Mouse (Mus musculus) kidney, postnatal 0 days (tissue): Measurements from ENCODE around the gene Rims1. TPM values are rescaled to one million over a fixed set of nuclear protein-coding genes. Genes with fewer than 3 reads are reported as not detected.

Source experiments
- ATAC-seq: fragments of 200-750 bp; cut with Nextera tagmentation; replicated peaks from 2 replicates; pipeline ENCODE4 v1.8.0; 2017; ENCODE audit warnings: low read depth, moderate number of reproducible peaks, moderate TSS enrichment, moderate library complexity; ENCODE audit not compliant: low FRiP score
- DNase-seq: peaks from one replicate; pipeline ENCODE4 v3.0.0-alpha.2; 2016; ENCODE audit warnings: low spot score
- H3K27ac ChIP-seq: fragments of 300-500 bp; sonication (generic); 2 replicates; pipeline ENCODE4 v1.5.1; 2014; ENCODE audit warnings: mild to moderate bottlenecking
- H3K27me3 ChIP-seq: fragments of 300-500 bp; sonication (generic); 2 replicates; pipeline ENCODE4 v1.6.1; 2014; ENCODE audit warnings: low read length, mixed read lengths; ENCODE audit not compliant: insufficient read depth
- H3K36me3 ChIP-seq: fragments of 300-500 bp; sonication (generic); 2 replicates; pipeline ENCODE4 v1.6.1; 2014; ENCODE audit warnings: low read length, mixed read lengths; ENCODE audit not compliant: insufficient read depth
- H3K4me1 ChIP-seq: fragments of 300-500 bp; sonication (generic); replicated peaks from 2 replicates; pipeline ENCODE4 v1.6.1; 2014; ENCODE audit warnings: antibody characterized with exemption, low read length, mixed read lengths; ENCODE audit not compliant: insufficient read depth
- H3K4me2 ChIP-seq: fragments of 300-500 bp; sonication (generic); 2 replicates; pipeline ENCODE4 v1.6.1; 2014; ENCODE audit warnings: mild to moderate bottlenecking, low read length, moderate library complexity, mixed read lengths
- H3K4me3 ChIP-seq: fragments of 300-500 bp; sonication (generic); replicated peaks from 2 replicates; pipeline ENCODE4 v1.5.1; 2014; ENCODE audit warnings: low read depth, low read length
- H3K9ac ChIP-seq: fragments of 300-500 bp; sonication (generic); 2 replicates; pipeline ENCODE4 v1.6.1; 2014; ENCODE audit warnings: low read depth, low read length
- H3K9me3 ChIP-seq: fragments of 300-500 bp; sonication (generic); replicated peaks from 2 replicates; pipeline ENCODE4 v1.6.1; 2016; ENCODE audit warnings: low read length, inconsistent platforms, mixed read lengths
- CTCF ChIP-seq: IDR thresholded peaks from 2 replicates; pipeline ENCODE4 v1.5.1; 2016; ENCODE audit warnings: antibody characterized with exemption, low read depth, mild to moderate bottlenecking, moderate library complexity
- WGBS: fragments of 180-500 bp; shearing (Covaris S2); extraction: QIAGEN DNeasy Blood & Tissue Kit; methylation state at CpG from one replicate; pipeline ENCODE4 v1.1.7; 2014; 5-methylcytosine and 5-hydroxymethylcytosine counted together
- polyA plus RNA-seq: library from polyadenylated mRNA; unstranded; fragments of >200 nt; fragmentation: Nextera tagmentation; extraction: Ambion mirVana; gene quantifications from 2 replicates; pipeline ENCODE4 v1.2.1, GENCODE M21; 2015

Gene Rims1
- polyA plus RNA-seq, 1 experiment from 2014 or later = 0.38 TPM

DNA sequence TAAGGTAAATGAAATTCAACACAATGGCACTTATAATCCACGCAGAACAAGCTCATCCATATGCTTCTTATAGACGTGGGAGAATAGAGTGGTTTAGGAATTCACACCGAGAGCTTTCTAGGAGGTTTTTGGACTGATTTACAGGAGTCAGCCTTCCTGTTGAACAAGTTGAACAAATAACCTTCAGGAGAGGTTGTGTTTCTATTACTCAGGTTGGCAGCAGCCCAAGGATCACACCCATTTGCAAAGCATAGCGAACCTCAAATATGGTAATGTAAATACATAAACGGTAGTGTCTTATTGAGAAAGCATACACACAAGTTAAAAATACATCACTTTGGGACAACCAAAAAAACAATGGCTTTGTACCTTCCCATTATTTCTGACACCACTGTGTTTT, 5.5 kb downstream of the Rims1 start:
- H3K27me3 ChIP-seq = no peaks in the 10 kb centered on the region
- H3K4me2 ChIP-seq = no peak overlapping the region
- H3K9ac ChIP-seq = no peak overlapping the region
- no peak overlapping the region for H3K4me3 ChIP-seq
- no peaks in the 10 kb centered on the region for H3K36me3 ChIP-seq
- TF ChIP-seq CTCF = no peak
- H3K9me3 ChIP-seq = no peaks in the 10 kb centered on the region
- whole genome bisulfite sequencing = 56% methylated on average over 5 of the region's 5 CpGs
- no peak for ATAC-seq
- no peak for DNase-seq
- H3K27ac ChIP-seq = no peak overlapping the region
- H3K4me1 ChIP-seq = peaks cover 2% of the 10 kb centered on the region; the same call in 1 of the 2 replicates

DNA sequence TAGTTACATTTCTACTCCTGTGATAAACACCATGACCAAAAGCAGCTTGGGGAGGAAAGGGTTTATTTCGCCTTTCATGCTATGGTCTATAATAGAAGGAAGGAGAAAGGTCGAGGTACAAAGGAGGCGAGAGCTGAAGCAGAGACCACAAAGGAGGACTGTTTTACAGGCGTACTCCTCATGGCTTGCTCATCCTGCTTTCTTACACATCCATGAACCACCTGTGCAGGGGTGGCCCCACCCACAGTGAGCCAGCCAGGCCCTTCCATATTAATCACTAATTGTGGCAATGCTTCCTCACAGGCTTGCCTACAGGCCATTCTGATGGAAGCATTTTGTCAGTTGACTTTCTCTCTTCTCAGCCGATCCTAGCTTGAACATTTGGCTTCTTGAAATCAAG, 8.7 kb downstream of the Rims1 start:
- Histone ChIP-seq H3K4me2 (no peak overlapping the region), H3K9ac (no peak overlapping the region), H3K27ac (no peak overlapping the region), H3K4me1 (no peaks in the 10 kb centered on the region), H3K9me3 (no peaks in the 10 kb centered on the region), H3K36me3 (no peaks in the 10 kb centered on the region), H3K27me3 (no peaks in the 10 kb centered on the region), H3K4me3 (no peak overlapping the region)
- no peak for DNase-seq
- no peak for TF ChIP-seq CTCF
- 74% methylated on average over 5 of the region's 5 CpGs for WGBS
- no peak for ATAC-seq

DNA sequence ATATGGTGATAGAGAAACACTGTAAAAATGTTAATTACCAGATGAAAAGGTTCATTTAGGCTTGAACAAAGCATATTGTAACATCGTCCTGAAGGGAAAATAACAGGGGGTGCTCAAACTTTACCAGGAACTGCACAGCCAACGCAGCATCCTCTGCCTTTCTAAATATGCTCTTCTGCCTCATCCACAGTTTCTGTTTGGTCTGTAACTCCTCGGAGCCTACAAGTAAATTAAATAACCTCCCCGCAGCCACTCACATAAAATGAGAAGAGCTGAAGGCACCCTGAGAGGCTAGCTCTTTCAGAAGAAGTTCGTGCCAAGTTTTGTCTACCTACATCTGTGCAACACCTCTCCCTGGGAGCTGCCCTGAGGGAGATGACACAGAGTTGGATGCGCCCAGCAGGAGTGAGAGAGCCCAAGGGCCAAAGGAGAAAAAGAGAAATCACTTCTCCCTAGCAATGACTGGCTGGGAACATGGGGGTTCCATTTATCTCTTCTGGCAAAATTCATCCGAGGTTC, 16.3 kb downstream of the Rims1 start:
- H3K4me1 ChIP-seq = no peaks in the 10 kb centered on the region
- no peak for TF ChIP-seq CTCF
- 35% methylated on average over 7 of the region's 7 CpGs for WGBS
- no peak overlapping the region for H3K9ac ChIP-seq
- H3K4me2 ChIP-seq = no peak overlapping the region
- no peak overlapping the region for H3K4me3 ChIP-seq
- ATAC-seq (no peak), DNase-seq (no peak)
- no peaks in the 10 kb centered on the region for H3K27me3 ChIP-seq
- H3K27ac ChIP-seq = no peak overlapping the region
- H3K9me3 ChIP-seq = no peaks in the 10 kb centered on the region
- no peaks in the 10 kb centered on the region for H3K36me3 ChIP-seq

DNA sequence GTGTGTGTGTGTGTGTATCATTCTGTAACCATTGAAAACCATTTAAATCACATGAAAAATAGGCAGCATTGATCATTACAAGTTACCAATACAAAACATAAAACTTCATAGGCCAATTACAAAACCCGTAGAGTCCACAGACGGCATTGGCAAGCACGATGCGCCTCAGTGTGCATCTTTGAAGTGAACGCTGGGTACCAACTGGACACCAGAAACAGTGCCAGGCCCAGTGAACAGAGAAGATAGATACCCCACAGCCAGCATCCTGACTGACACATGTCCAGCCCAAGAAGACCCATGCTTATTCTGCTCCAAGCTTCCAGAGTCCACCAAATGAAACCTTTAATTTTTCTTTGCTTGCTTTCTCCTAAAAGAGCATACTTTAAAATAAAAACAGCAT, 18.2 kb downstream of the Rims1 start:
- Histone ChIP-seq H3K4me1 (no peaks in the 10 kb centered on the region), H3K36me3 (no peaks in the 10 kb centered on the region), H3K9me3 (no peaks in the 10 kb centered on the region), H3K9ac (no peak overlapping the region), H3K4me2 (no peak overlapping the region), H3K27me3 (no peaks in the 10 kb centered on the region), H3K4me3 (no peak overlapping the region), H3K27ac (no peak overlapping the region)
- TF ChIP-seq CTCF = no peak
- ATAC-seq (no peak), DNase-seq (no peak)
- WGBS = 98% methylated on average over 5 of the region's 5 CpGs

- no peak for DNase-seq
- no peak for ATAC-seq
- Histone ChIP-seq H3K4me3 (no peak overlapping the region), H3K9ac (no peak overlapping the region), H3K27ac (no peak overlapping the region), H3K4me1 (no peaks in the 10 kb centered on the region), H3K27me3 (no peaks in the 10 kb centered on the region), H3K4me2 (no peak overlapping the region), H3K9me3 (no peaks in the 10 kb centered on the region), H3K36me3 (no peaks in the 10 kb centered on the region)
- no peak for TF ChIP-seq CTCF
- 80% methylated on average over 7 of the region's 7 CpGs for WGBS
Measured at GRCm38 (mm10) chr1:22770530-22771254, 35.1 kb downstream of the Rims1 start.

GRCm38 (mm10) chr1:22763376-22763775, 42.4 kb downstream of the Rims1 start:
- no peak for TF ChIP-seq CTCF
- 67% methylated on average over 4 of the region's 4 CpGs for WGBS
- H3K27me3 ChIP-seq = no peaks in the 10 kb centered on the region
- H3K27ac ChIP-seq = no peak overlapping the region
- DNase-seq = no peak
- no peaks in the 10 kb centered on the region for H3K4me1 ChIP-seq
- no peak overlapping the region for H3K4me2 ChIP-seq
- no peak overlapping the region for H3K9ac ChIP-seq
- no peaks in the 10 kb centered on the region for H3K36me3 ChIP-seq
- ATAC-seq = no peak
- H3K4me3 ChIP-seq = no peak overlapping the region
- no peaks in the 10 kb centered on the region for H3K9me3 ChIP-seq
